Mouse (Mus musculus) midbrain, postnatal 0 days (tissue): ENCODE data around the gene Maml3. TPM values are rescaled to one million over a fixed set of nuclear protein-coding genes. Genes with fewer than 3 reads are reported as not detected.

Experiments used
- ATAC-seq: fragments of 200-750 bp; cut with Nextera tagmentation; 2 replicates; pipeline ENCODE4 v1.8.0; 2017; ENCODE audit warnings: moderate number of reproducible peaks, mild to moderate bottlenecking, moderate TSS enrichment, moderate library complexity; ENCODE audit not compliant: low FRiP score
- DNase-seq: peaks from one replicate; pipeline ENCODE4 v3.0.0-alpha.2; 2015; ENCODE audit warnings: low spot score
- H3K27ac ChIP-seq: fragments of 300-500 bp; sonication (generic); 2 replicates; pipeline ENCODE4 v1.5.1; 2014; ENCODE audit warnings: low read depth, mild to moderate bottlenecking, low read length, mixed read lengths
- H3K27me3 ChIP-seq: fragments of 300-500 bp; sonication (generic); 2 replicates; pipeline ENCODE4 v1.6.1; 2014; ENCODE audit warnings: low read length, control low read depth, mixed read lengths; ENCODE audit not compliant: insufficient read depth
- H3K36me3 ChIP-seq: fragments of 300-500 bp; sonication (generic); 2 replicates; pipeline ENCODE4 v1.6.1; 2014; ENCODE audit warnings: low read length, control low read depth, mixed read lengths; ENCODE audit not compliant: insufficient read depth
- H3K4me1 ChIP-seq: fragments of 300-500 bp; sonication (generic); 2 replicates; pipeline ENCODE4 v1.6.1; 2014; ENCODE audit warnings: mild to moderate bottlenecking, control low read depth, antibody characterized with exemption, low read length, mixed read lengths; ENCODE audit not compliant: insufficient read depth
- H3K4me2 ChIP-seq: fragments of 300-500 bp; sonication (generic); 2 replicates; pipeline ENCODE4 v1.6.1; 2014; ENCODE audit warnings: low read depth, mild to moderate bottlenecking, low read length, mixed read lengths; ENCODE audit not compliant: poor library complexity, severe bottlenecking
- H3K4me3 ChIP-seq: fragments of 300-500 bp; sonication (generic); 2 replicates; pipeline ENCODE4 v1.5.1; 2014; ENCODE audit warnings: low read depth, mild to moderate bottlenecking, low read length, moderate library complexity
- H3K9ac ChIP-seq: fragments of 300-500 bp; sonication (generic); replicated peaks from 2 replicates; pipeline ENCODE4 v1.6.1; 2014; ENCODE audit warnings: mild to moderate bottlenecking, low read length, moderate library complexity, mixed read lengths; ENCODE audit not compliant: poor library complexity, severe bottlenecking
- H3K9me3 ChIP-seq: fragments of 300-500 bp; sonication (generic); 2 replicates; pipeline ENCODE4 v1.6.1; 2016; ENCODE audit warnings: low read length, control low read depth
- CTCF ChIP-seq: IDR thresholded peaks from 2 replicates; pipeline ENCODE4 v1.5.1; 2016; ENCODE audit warnings: antibody characterized with exemption, mild to moderate bottlenecking
- WGBS: fragments of 180-500 bp; shearing (Covaris S2); extraction: QIAGEN DNeasy Blood & Tissue Kit; methylation state at CpG from one replicate; pipeline ENCODE4 v1.1.7; 2014; 5-methylcytosine and 5-hydroxymethylcytosine counted together
- polyA plus RNA-seq: library from polyadenylated mRNA; unstranded; fragments of >200 nt; fragmentation: Nextera tagmentation; extraction: Ambion mirVana; gene quantifications from 2 replicates; pipeline ENCODE4 v1.2.1, GENCODE M21; 2015
- total RNA-seq: library from RNA; depleted of rRNA; stranded (reverse); fragments of >200 nt; gene quantifications from 2 replicates; pipeline ENCODE4 v1.2.3, GENCODE M21; 2014

Maml3 gene
- total and polyA plus RNA-seq, 2 experiments from 2014 or later, result 3.9 to 20.2 TPM

DNA sequence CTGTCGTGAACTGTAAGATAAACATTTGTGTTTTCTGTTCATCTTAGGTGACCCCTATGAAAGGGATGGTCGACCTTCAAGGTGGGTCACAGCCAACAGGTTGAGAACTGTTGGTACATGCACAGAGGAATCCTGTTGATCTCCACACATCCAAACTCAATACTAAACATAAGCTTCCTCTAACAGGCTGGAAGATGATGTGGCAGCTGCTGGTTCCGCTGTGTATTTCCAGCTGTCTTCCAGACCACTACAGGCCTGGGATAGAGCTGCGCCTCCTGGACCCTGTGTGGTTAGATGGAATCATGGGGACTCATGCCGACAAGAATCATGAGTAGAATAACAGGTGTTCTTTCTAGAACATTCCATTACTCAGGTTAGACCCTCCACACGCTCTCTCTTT lies 101.2 kb downstream of the Maml3 start:
- H3K36me3 ChIP-seq, result no peaks in the 10 kb centered on the region
- no peak overlapping the region for H3K4me2 ChIP-seq
- no peak overlapping the region for H3K4me3 ChIP-seq
- H3K9ac ChIP-seq, result no peak overlapping the region
- ATAC-seq, result no peak
- TF ChIP-seq CTCF, result no peak
- H3K9me3 ChIP-seq, result no peaks in the 10 kb centered on the region
- H3K27ac ChIP-seq, result no peak overlapping the region
- 97% methylated on average over 6 of the region's 6 CpGs for WGBS
- H3K4me1 ChIP-seq, result peaks cover 14% of the 10 kb centered on the region
- no peaks in the 10 kb centered on the region for H3K27me3 ChIP-seq
- DNase-seq, result no peak

DNA sequence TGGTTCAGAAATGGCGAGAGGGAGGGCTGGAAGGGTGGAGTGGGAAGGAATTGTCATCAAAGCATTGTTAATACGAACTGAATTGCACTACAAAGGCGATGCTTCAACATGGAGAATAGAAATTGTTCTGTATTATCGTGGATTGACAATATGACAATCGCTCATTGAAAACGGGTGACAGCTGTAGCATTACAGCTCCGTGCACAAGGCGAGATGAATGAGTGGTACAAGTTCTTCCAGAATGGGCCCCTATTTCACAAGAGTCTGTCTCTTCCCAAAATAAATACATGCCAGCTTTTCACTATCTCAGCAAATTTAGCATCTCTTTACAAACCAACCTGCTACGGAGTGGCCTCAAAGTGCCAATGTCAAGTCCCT lies 103.4 kb downstream of the Maml3 start:
- Histone ChIP-seq H3K9ac (no peak overlapping the region), H3K4me2 (no peak overlapping the region), H3K27ac (peak overlapping the region; percentile 27; the same call in 1 of the 2 replicates), H3K27me3 (no peaks in the 10 kb centered on the region), H3K9me3 (no peaks in the 10 kb centered on the region), H3K4me3 (no peak overlapping the region), H3K4me1 (peaks cover 12% of the 10 kb centered on the region), H3K36me3 (no peaks in the 10 kb centered on the region)
- no peak for ATAC-seq
- 41% methylated on average over 9 of the region's 9 CpGs for WGBS
- peak; percentile 14 for DNase-seq
- no peak for TF ChIP-seq CTCF

DNA sequence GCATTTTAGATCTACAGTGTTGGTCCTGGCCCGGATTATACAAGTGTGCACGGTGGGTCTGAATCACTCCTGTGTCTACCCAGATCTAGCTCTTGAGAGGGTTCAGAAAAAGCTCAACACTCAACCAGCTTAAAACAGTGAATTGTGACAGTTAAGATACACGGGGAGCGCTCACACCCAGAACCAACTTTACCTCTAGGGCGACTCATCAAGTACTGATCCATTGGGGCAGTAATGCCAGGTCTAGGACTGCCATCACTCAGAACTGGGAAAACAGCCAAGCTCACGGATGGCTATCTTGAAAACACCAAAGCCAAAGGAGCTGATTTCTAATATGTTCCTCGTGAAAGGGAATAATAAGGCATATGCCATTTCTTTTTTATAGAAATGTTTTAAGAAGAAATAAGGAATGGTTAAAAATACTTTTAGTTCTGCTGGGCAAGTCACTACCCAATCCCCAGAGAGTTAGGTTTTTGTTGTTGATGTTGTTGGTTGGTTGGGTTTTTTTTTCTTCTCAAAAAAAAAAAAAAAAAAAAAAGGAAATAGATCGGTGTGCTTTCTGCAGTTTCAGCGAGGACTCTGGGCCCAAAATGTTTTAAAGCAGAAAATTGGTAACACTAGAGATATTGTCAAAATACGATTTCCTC lies 103.9 kb downstream of the Maml3 start:
- no peaks in the 10 kb centered on the region for H3K27me3 ChIP-seq
- H3K36me3 ChIP-seq, result no peaks in the 10 kb centered on the region
- no peak overlapping the region for H3K4me2 ChIP-seq
- DNase-seq, result no peak
- ATAC-seq, result no peak
- WGBS, result 71% methylated on average over 10 of the region's 10 CpGs
- H3K4me3 ChIP-seq, result no peak overlapping the region
- peaks cover 8% of the 10 kb centered on the region; the same call in 1 of the 2 replicates for H3K4me1 ChIP-seq
- no peaks in the 10 kb centered on the region for H3K9me3 ChIP-seq
- H3K9ac ChIP-seq, result no peak overlapping the region
- H3K27ac ChIP-seq, result peak overlapping the region; percentile 27; the same call in 1 of the 2 replicates
- no peak for TF ChIP-seq CTCF

DNA sequence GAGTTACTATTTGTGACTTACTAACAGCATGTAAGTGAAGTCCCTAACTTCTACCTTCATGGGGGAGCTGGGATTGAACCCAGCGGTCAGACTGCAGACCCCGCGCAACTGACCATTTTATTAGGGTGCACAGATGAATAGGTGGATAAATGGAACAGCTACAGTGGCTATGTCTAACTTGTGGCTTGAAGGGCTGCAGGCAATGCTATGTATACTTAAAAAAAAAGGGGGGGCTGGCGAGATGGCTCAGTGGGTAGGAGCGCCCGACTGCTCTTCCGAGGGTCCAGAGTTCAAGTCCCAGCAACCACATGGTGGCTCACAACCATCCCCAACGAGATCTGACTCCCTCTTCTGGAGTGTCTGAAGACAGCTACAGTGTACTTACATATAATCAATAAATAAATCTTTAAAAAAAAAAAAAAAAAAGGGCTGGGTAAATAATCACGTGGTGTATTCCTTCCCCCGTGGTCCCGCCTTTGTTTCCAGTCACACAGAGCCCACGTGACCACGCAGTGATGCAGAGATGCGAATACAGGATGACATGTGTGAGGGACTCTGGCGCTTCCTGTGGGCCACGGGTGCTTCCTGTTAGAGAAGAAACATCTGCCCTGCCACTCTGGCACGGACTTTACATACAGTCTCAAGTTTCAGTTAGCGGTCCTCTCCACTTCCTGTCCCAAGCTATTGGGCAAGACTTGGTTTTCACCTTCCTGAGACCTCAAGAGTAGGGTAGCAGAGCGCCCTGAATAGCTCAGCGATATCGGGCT lies 105.0 kb downstream of the Maml3 start:
- TF ChIP-seq CTCF, result no peak
- Histone ChIP-seq H3K36me3 (no peaks in the 10 kb centered on the region), H3K27me3 (no peaks in the 10 kb centered on the region), H3K4me2 (no peak overlapping the region), H3K4me1 (peaks cover 4% of the 10 kb centered on the region; the same call in 1 of the 2 replicates), H3K9ac (no peak overlapping the region), H3K9me3 (no peaks in the 10 kb centered on the region), H3K27ac (no peak overlapping the region), H3K4me3 (no peak overlapping the region)
- ATAC-seq (no peak), DNase-seq (no peak)
- 93% methylated on average over 21 of the region's 21 CpGs for WGBS

DNA sequence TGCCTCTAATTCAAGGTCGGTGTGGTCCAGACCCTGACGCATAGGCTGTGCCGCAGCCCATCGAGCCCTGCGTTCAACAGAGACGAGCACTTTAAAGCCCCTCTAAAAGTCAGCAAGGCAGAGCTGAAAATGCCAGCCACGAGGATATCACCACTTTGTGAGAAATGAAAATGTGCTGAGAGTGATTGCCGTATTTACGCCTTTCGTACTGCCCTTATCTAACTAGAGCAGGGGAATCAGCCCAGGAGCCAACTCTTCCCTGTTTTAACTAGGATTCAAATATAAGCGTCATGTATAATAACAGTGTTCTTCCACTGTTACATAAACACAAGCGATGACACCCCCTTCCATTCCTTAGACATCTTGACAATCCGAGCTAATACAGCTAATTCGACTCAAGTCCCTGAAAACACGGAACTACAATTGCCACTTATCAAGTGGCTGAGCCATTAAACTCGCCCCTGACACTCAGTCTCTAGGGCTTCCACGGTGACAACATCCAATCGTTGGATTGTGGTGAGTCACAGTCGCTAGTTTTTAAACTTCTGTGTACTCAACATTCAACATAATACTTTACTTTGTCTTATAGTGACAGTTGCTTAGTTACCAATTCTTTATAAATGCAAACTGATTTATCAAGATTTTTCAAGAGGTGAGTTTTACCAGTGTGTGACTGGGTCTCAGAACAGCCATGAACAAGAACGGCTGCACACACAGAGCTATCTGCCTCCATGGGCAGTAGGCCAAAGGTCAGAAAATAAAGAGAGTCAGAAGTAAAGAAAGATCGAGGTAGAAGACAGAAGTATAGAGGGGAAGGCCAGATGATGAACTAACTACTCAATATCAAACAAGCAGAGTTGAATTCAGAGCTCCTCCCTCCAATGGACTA lies 106.1 kb downstream of the Maml3 start:
- H3K27me3 ChIP-seq, result no peaks in the 10 kb centered on the region
- no peak for TF ChIP-seq CTCF
- ATAC-seq, result no peak
- H3K4me2 ChIP-seq, result no peak overlapping the region
- H3K4me3 ChIP-seq, result no peak overlapping the region
- 67% methylated on average over 21 of the region's 21 CpGs for whole genome bisulfite sequencing
- peaks cover 4% of the 10 kb centered on the region; the same call in 1 of the 2 replicates for H3K4me1 ChIP-seq
- 0 out of 2 replicates have a peak overlapping the region, but pooled peaks have one; percentile 38 for H3K27ac ChIP-seq
- no peak for DNase-seq
- H3K9me3 ChIP-seq, result no peaks in the 10 kb centered on the region
- H3K9ac ChIP-seq, result no peak overlapping the region
- no peaks in the 10 kb centered on the region for H3K36me3 ChIP-seq
